Mouse (Mus musculus) limb, embryonic 11.5 days (tissue): Measurements from ENCODE around the gene Islr2. TPM values are rescaled to one million over a fixed set of nuclear protein-coding genes. Genes with fewer than 3 reads are reported as not detected.
"Not testable (repeated sequence)": the region's sequence is repeated elsewhere in the genome, so short reads cannot be mapped to it uniquely, and the experiment has no call there.

Experiments
- ATAC-seq: fragments of 200-750 bp; cut with Nextera tagmentation; 2 replicates; pipeline ENCODE4 v1.8.0; 2017; ENCODE audit warnings: low read depth; ENCODE audit not compliant: insufficient number of reproducible peaks, low FRiP score, low TSS enrichment
- DNase-seq: peaks from one replicate; pipeline ENCODE4 v3.0.0-alpha.2; 2015; ENCODE audit warnings: low spot score
- H3K27ac ChIP-seq: fragments of 300-500 bp; sonication (generic); replicated peaks from 2 replicates; pipeline ENCODE4 v1.5.1; 2014; ENCODE audit warnings: low read depth, mild to moderate bottlenecking, low read length
- H3K27me3 ChIP-seq: fragments of 300-500 bp; sonication (generic); 2 replicates; pipeline ENCODE4 v1.6.1; 2014; ENCODE audit warnings: mild to moderate bottlenecking, low read length, mixed read lengths; ENCODE audit not compliant: control insufficient read depth, insufficient read depth
- H3K36me3 ChIP-seq: fragments of 300-500 bp; sonication (generic); 2 replicates; pipeline ENCODE4 v1.6.1; 2014; ENCODE audit warnings: mild to moderate bottlenecking, low read length, moderate library complexity, mixed read lengths; ENCODE audit not compliant: control insufficient read depth, insufficient read depth
- H3K4me1 ChIP-seq: fragments of 300-500 bp; sonication (generic); 2 replicates; pipeline ENCODE4 v1.6.1; 2014; ENCODE audit warnings: low read length, mixed read lengths; ENCODE audit not compliant: control insufficient read depth, insufficient read depth
- H3K4me2 ChIP-seq: fragments of 300-500 bp; sonication (generic); 2 replicates; pipeline ENCODE4 v1.6.1; 2014; ENCODE audit warnings: low read depth, mild to moderate bottlenecking, moderate library complexity; ENCODE audit not compliant: severe bottlenecking
- H3K4me3 ChIP-seq: fragments of 300-500 bp; sonication (generic); 2 replicates; pipeline ENCODE4 v1.5.1; 2014; ENCODE audit warnings: low read depth, low read length
- H3K9ac ChIP-seq: fragments of 300-500 bp; sonication (generic); 2 replicates; pipeline ENCODE4 v1.6.1; 2014; ENCODE audit warnings: mild to moderate bottlenecking, low read length
- H3K9me3 ChIP-seq: fragments of 300-500 bp; sonication (generic); 2 replicates; pipeline ENCODE4 v1.6.1; 2016; ENCODE audit warnings: low read length; ENCODE audit not compliant: control insufficient read depth
- WGBS: fragments of 180-500 bp; shearing (Covaris S2); extraction: QIAGEN DNeasy Blood & Tissue Kit; methylation state at CpG from one replicate; pipeline ENCODE4 v1.1.7; 2014; 5-methylcytosine and 5-hydroxymethylcytosine counted together
- polyA plus RNA-seq: library from polyadenylated mRNA; unstranded; fragments of >200 nt; fragmentation: Nextera tagmentation; extraction: Ambion mirVana; gene quantifications from 2 replicates; pipeline ENCODE4 v1.2.1, GENCODE M21; 2014

Islr2 gene
- 0.48 and 0.60 TPM in 2 replicates for polyA plus RNA-seq

- H3K27ac ChIP-seq: no peak within 1 kb of the TSS
- peak within 1 kb of the TSS; percentile 10; the same call in 1 of the 2 replicates for H3K4me3 ChIP-seq
- H3K4me2 ChIP-seq: peak within 1 kb of the TSS; percentile 45; the same call in 1 of the 2 replicates
- 2% methylated on average over 42 of the region's 42 CpGs for WGBS
- no peak within 1 kb of the TSS for H3K9ac ChIP-seq
- no peaks in the 10 kb centered on the region for H3K36me3 ChIP-seq
- H3K4me1 ChIP-seq: peaks cover 19% of the 10 kb centered on the region
- H3K27me3 ChIP-seq: peaks cover 54% of the 10 kb centered on the region
- ATAC-seq (peak; percentile 31; the same call in 1 of the 2 replicates), DNase-seq (peak; percentile 82)
- no peaks in the 10 kb centered on the region for H3K9me3 ChIP-seq
These were observed at the start of gene Islr2, which contains the start of gene Islr for GRCm38 (mm10) chr9:58203516-58204447. Islr2 (minus strand) TSS chr9:58204319. Islr (minus strand) TSS chr9:58204306.

GRCm38 (mm10) chr9:58253805-58254122, 49.6 kb upstream of the Islr2 start:
- H3K4me3 ChIP-seq: peak overlapping the region; percentile 71
- H3K9ac ChIP-seq: peak overlapping the region; percentile 67
- not testable (repeated sequence) for H3K9me3 ChIP-seq, H3K27me3 ChIP-seq, DNase-seq, H3K36me3 ChIP-seq, ATAC-seq, H3K27ac ChIP-seq, H3K4me1 ChIP-seq
- 74% methylated on average over 5 of the region's 5 CpGs for WGBS
- peak overlapping the region; percentile 90 for H3K4me2 ChIP-seq

GRCm38 (mm10) chr9:58253033-58253804, 49.1 kb upstream of the Islr2 start, which contains the start of gene Stoml1:
Stoml1 (plus strand) TSS chr9:58253164.
- H3K36me3 ChIP-seq: peaks cover 2% of the 10 kb centered on the region; the same call in 1 of the 2 replicates
- H3K27me3 ChIP-seq: no peaks in the 10 kb centered on the region
- H3K27ac ChIP-seq: no peak within 1 kb of the TSS
- peak within 1 kb of the TSS; percentile 71 for H3K4me3 ChIP-seq
- WGBS: under 1% methylated on average over 31 of the region's 31 CpGs
- peak; percentile 99 for DNase-seq
- H3K4me2 ChIP-seq: peak within 1 kb of the TSS; percentile 90
- peaks cover 14% of the 10 kb centered on the region for H3K4me1 ChIP-seq
- peak within 1 kb of the TSS; percentile 67 for H3K9ac ChIP-seq
- no peaks in the 10 kb centered on the region for H3K9me3 ChIP-seq
- peak; percentile 93 for ATAC-seq

- peaks cover 20% of the 10 kb centered on the region for H3K4me1 ChIP-seq
- H3K9ac ChIP-seq, ATAC-seq, H3K36me3 ChIP-seq, H3K9me3 ChIP-seq, H3K27ac ChIP-seq, H3K27me3 ChIP-seq, DNase-seq, H3K4me2 ChIP-seq, H3K4me3 ChIP-seq: not testable (repeated sequence)
- WGBS: 91% methylated on average over 1 of the region's 1 CpGs
These were observed 46.6 kb upstream of the Islr2 start for GRCm38 (mm10) chr9:58250730-58251129.

GRCm38 (mm10) chr9:58250322-58250721, 46.2 kb upstream of the Islr2 start:
- DNase-seq (no peak), ATAC-seq (no peak)
- Histone ChIP-seq H3K36me3 (no peaks in the 10 kb centered on the region), H3K4me1 (peaks cover 20% of the 10 kb centered on the region), H3K4me3 (no peak overlapping the region), H3K27me3 (no peaks in the 10 kb centered on the region), H3K9ac (peak overlapping the region; percentile 74), H3K4me2 (peak overlapping the region; percentile 64), H3K27ac (no peak overlapping the region; the same call in 1 of the 2 replicates), H3K9me3 (no peaks in the 10 kb centered on the region)
- 77% methylated on average over 8 of the region's 8 CpGs for WGBS

GRCm38 (mm10) chr9:58249592-58250192, 45.6 kb upstream of the Islr2 start, which contains the start of gene Pml:
Pml (minus strand) TSS chr9:58249786.
- WGBS: 2% methylated on average over 16 of the region's 16 CpGs
- ATAC-seq: no peak
- peaks cover 20% of the 10 kb centered on the region for H3K4me1 ChIP-seq
- no peaks in the 10 kb centered on the region for H3K9me3 ChIP-seq
- peak within 1 kb of the TSS; percentile 74 for H3K9ac ChIP-seq
- H3K4me2 ChIP-seq: peak within 1 kb of the TSS; percentile 64
- H3K36me3 ChIP-seq: no peaks in the 10 kb centered on the region
- no peaks in the 10 kb centered on the region for H3K27me3 ChIP-seq
- peak within 1 kb of the TSS; percentile 63 for H3K27ac ChIP-seq
- peak; percentile 77 for DNase-seq
- H3K4me3 ChIP-seq: peak within 1 kb of the TSS; percentile 52

GRCm38 (mm10) chr9:58248746-58249413, 44.8 kb upstream of the Islr2 start:
- Histone ChIP-seq H3K36me3 (no peaks in the 10 kb centered on the region), H3K9me3 (no peaks in the 10 kb centered on the region), H3K27ac (peak overlapping the region; percentile 63; the same call in 1 of the 2 replicates), H3K4me3 (peak overlapping the region; percentile 52), H3K27me3 (no peaks in the 10 kb centered on the region), H3K4me1 (peaks cover 20% of the 10 kb centered on the region), H3K9ac (peak overlapping the region; percentile 74), H3K4me2 (peak overlapping the region; percentile 64)
- peak; percentile 4; the same call in 1 of the 2 replicates for ATAC-seq
- DNase-seq: no peak
- WGBS: 44% methylated on average over 7 of the region's 7 CpGs
